Mouse (Mus musculus): Measurements from ENCODE around the gene Psg19. TPM values are rescaled to one million over a fixed set of nuclear protein-coding genes. Genes with fewer than 3 reads are reported as not detected.

The Psg19 gene
- polyA plus RNA-seq, 1 experiment from 2014 or later = not detected

Other genes starting within 250 kb of the Psg19 start
- not detected in 2 replicates for gene Psg27, start 231.2 kb downstream of the Psg19 start, polyA plus RNA-seq (2016; fragmentation: Nextera tagmentation; extraction: Ambion mirVana)
- gene Psg23, start 182.0 kb downstream of the Psg19 start, polyA plus RNA-seq (2016; fragmentation: Nextera tagmentation; extraction: Ambion mirVana) = not detected in 2 replicates
- gene Psg21, start 141.8 kb downstream of the Psg19 start, polyA plus RNA-seq (2016; fragmentation: Nextera tagmentation; extraction: Ambion mirVana) = not detected in 2 replicates
- gene Psg20, start 112.3 kb downstream of the Psg19 start, polyA plus RNA-seq (2016; fragmentation: Nextera tagmentation; extraction: Ambion mirVana) = not detected in 2 replicates
- gene Psg22, start 80.4 kb downstream of the Psg19 start, polyA plus RNA-seq (2016; fragmentation: Nextera tagmentation; extraction: Ambion mirVana) = not detected in 2 replicates
- not detected in 2 replicates for gene Psg17, start 23.1 kb upstream of the Psg19 start, polyA plus RNA-seq (2016; fragmentation: Nextera tagmentation; extraction: Ambion mirVana)
- 0.12 and 0.28 TPM in 2 replicates for gene Mill2, start 41.4 kb upstream of the Psg19 start, polyA plus RNA-seq (2016; fragmentation: Nextera tagmentation; extraction: Ambion mirVana)
- gene Pglyrp1, start 72.8 kb upstream of the Psg19 start, polyA plus RNA-seq (2016; fragmentation: Nextera tagmentation; extraction: Ambion mirVana) = 1.1 and 2.0 TPM in 2 replicates
- 39.7 and 41.0 TPM in 2 replicates for gene Ccdc61, start 111.9 kb upstream of the Psg19 start, polyA plus RNA-seq (2016; fragmentation: Nextera tagmentation; extraction: Ambion mirVana)
- 1.1 TPM in 2 replicates for gene Nova2, start 127.4 kb upstream of the Psg19 start, polyA plus RNA-seq (2016; fragmentation: Nextera tagmentation; extraction: Ambion mirVana)
- not detected in 2 replicates for gene Nanos2, start 188.9 kb upstream of the Psg19 start, polyA plus RNA-seq (2016; fragmentation: Nextera tagmentation; extraction: Ambion mirVana)
- gene Mypop, start 192.7 kb upstream of the Psg19 start, polyA plus RNA-seq (2016; fragmentation: Nextera tagmentation; extraction: Ambion mirVana) = 7.7 and 9.8 TPM in 2 replicates
- gene Irf2bp1, start 205.5 kb upstream of the Psg19 start, polyA plus RNA-seq (2016; fragmentation: Nextera tagmentation; extraction: Ambion mirVana) = 47.1 and 48.6 TPM in 2 replicates
- 0.13 and 0.18 TPM in 2 replicates for gene Foxa3, start 225.0 kb upstream of the Psg19 start, polyA plus RNA-seq (2016; fragmentation: Nextera tagmentation; extraction: Ambion mirVana)
- gene Sympk, start 225.9 kb upstream of the Psg19 start, polyA plus RNA-seq (2016; fragmentation: Nextera tagmentation; extraction: Ambion mirVana) = 51.8 and 56.5 TPM in 2 replicates

Data from embryonic facial prominence, embryonic 12.5 days (tissue).